10 mouse cellular contexts compared by ENCODE assay signal in genomic region chr1:118643138-118643979, GRCm38 (mm10). TPM values are rescaled to one million over a fixed set of nuclear protein-coding genes. Genes with fewer than 3 reads are reported as not detected.
DNase-seq lines count a peak whose midpoint lies in the region; ATAC-seq and TF ChIP-seq lines count a peak whose summit lies in the region.
"Had no signal": no experiment of that assay in that cellular context is flagged by ENCODE, and none has a peak within 500 bp of the region (broad histone marks: within the 10 kb centered on the region; RNA-seq: fewer than 3 reads in every experiment).

No protein-coding gene starts in this region.

- 0 out of 2 replicates have a peak, but pooled peaks cover 9% of the 10 kb centered on the region for H3K4me1 ChIP-seq in kidney, embryonic 16.5 days (ENCODE audit: insufficient read depth, low read length)
- no peaks in the 10 kb centered on the region for H3K4me1 ChIP-seq in hindbrain, postnatal 0 days (ENCODE audit: insufficient read depth, low read length)
- H3K4me1 ChIP-seq in hindbrain, embryonic 10.5 days (replicated peaks) = peaks cover 8% of the 10 kb centered on the region; the same call in 1 of the 2 replicates
- H3K4me1 ChIP-seq: hindbrain, embryonic 12.5 days had no signal

- no peak for ATAC-seq in kidney, embryonic 16.5 days (ENCODE audit: low FRiP score, low TSS enrichment)
- ATAC-seq in Patski = peak; percentile 35
- no peak for ATAC-seq in hindbrain, postnatal 0 days
- ATAC-seq: liver, postnatal 0 days had no signal

- no peaks in the 10 kb centered on the region for H3K27me3 ChIP-seq in kidney, embryonic 16.5 days (ENCODE audit: insufficient read depth, low read length)
- no peaks in the 10 kb centered on the region for H3K27me3 ChIP-seq in Patski
- H3K27me3 ChIP-seq in hindbrain, postnatal 0 days (ENCODE audit: insufficient read depth, low read length) = no peaks in the 10 kb centered on the region
- no peaks in the 10 kb centered on the region for H3K27me3 ChIP-seq in hindbrain, embryonic 10.5 days (ENCODE audit: insufficient read depth, poor library complexity, severe bottlenecking)
- H3K27me3 ChIP-seq: hindbrain, embryonic 12.5 days had no signal

- no peak for TF ChIP-seq CTCF in Patski (IDR thresholded peaks at IDR 0.05)
- TF ChIP-seq CTCF in hindbrain, postnatal 0 days (IDR thresholded peaks at IDR 0.05; ENCODE audit: low read depth) = no peak

- no peaks in the 10 kb centered on the region for H3K9me3 ChIP-seq in kidney, embryonic 16.5 days (ENCODE audit: low read length)
- H3K9me3 ChIP-seq in hindbrain, postnatal 0 days (ENCODE audit: low read length) = no peaks in the 10 kb centered on the region
- no peaks in the 10 kb centered on the region for H3K9me3 ChIP-seq in hindbrain, embryonic 10.5 days
- H3K9me3 ChIP-seq: hindbrain, embryonic 12.5 days had no signal

- H3K4me3 ChIP-seq in kidney, embryonic 16.5 days (ENCODE audit: low read length) = no peak overlapping the region
- H3K4me3 ChIP-seq in hindbrain, postnatal 0 days (ENCODE audit: low read length) = no peak overlapping the region
- H3K4me3 ChIP-seq in hindbrain, embryonic 10.5 days = no peak overlapping the region
- H3K4me3 ChIP-seq: hindbrain, embryonic 12.5 days had no signal

- no peak overlapping the region for H3K27ac ChIP-seq in kidney, embryonic 16.5 days (ENCODE audit: low read length)
- H3K27ac ChIP-seq in hindbrain, postnatal 0 days = no peak overlapping the region
- no peak overlapping the region for H3K27ac ChIP-seq in hindbrain, embryonic 10.5 days
- H3K27ac ChIP-seq: hindbrain, embryonic 12.5 days had no signal

- no peak overlapping the region for H3K4me2 ChIP-seq in kidney, embryonic 16.5 days (replicated peaks; ENCODE audit: low read depth, low read length)
- no peak overlapping the region for H3K4me2 ChIP-seq in hindbrain, postnatal 0 days (ENCODE audit: low read depth, low read length)
- H3K4me2 ChIP-seq: hindbrain, embryonic 12.5 days had no signal

- WGBS in kidney, embryonic 16.5 days = 54% methylated on average over 9 of the region's 9 CpGs
- WGBS in hindbrain, postnatal 0 days = 35% methylated on average over 9 of the region's 9 CpGs
- WGBS in hindbrain, embryonic 10.5 days = 60% methylated on average over 9 of the region's 9 CpGs

- H3K9ac ChIP-seq in kidney, embryonic 16.5 days (replicated peaks; ENCODE audit: low read length) = no peak overlapping the region
- H3K9ac ChIP-seq in hindbrain, postnatal 0 days (replicated peaks; ENCODE audit: low read length) = no peak overlapping the region
- H3K9ac ChIP-seq: hindbrain, embryonic 12.5 days; liver, postnatal 0 days had no signal

- POLR2A ChIA-PET in Patski (lab: Charles Lee) = interaction anchor here (0.5 kb wide), 1 partner anchor 510 kb away, joined by 4 read pairs; no protein-coding TSS in a partner anchor

- CTCF ChIA-PET in Patski (lab: Charles Lee) = no interaction called here

- DNase-seq in kidney, adult 11 months = peak; percentile 61
- DNase-seq in Patski (ENCODE audit: low read depth, low spot score) = no peak
- DNase-seq in gastrocnemius, postnatal 25 days = peak; percentile 61
- peak; percentile 44 for DNase-seq in lung, postnatal 10 days
- no peak for DNase-seq in hindbrain, postnatal 0 days (ENCODE audit: low spot score)
- DNase-seq in hindbrain, embryonic 10.5 days (ENCODE audit: low spot score) = no peak
- DNase-seq: liver, postnatal 0 days; thymus, postnatal 25 days had no signal

- H3K36me3 ChIP-seq in kidney, embryonic 16.5 days (ENCODE audit: insufficient read depth, low read length) = 0 out of 2 replicates have a peak, but pooled peaks cover 6% of the 10 kb centered on the region
- H3K36me3 ChIP-seq in hindbrain, postnatal 0 days (ENCODE audit: insufficient read depth, low read length) = no peaks in the 10 kb centered on the region
- H3K36me3 ChIP-seq in hindbrain, embryonic 10.5 days = no peaks in the 10 kb centered on the region
- H3K36me3 ChIP-seq: hindbrain, embryonic 12.5 days had no signal

- in situ Hi-C loops in Patski (cut with MboI; ENCODE audit: low pct_unique_long_range_greater_than_20kb) = no loop called here

RNA-seq across cellular contexts. Expression of gene Tfcp2l1, which starts 15.6 kb away (rescaled TPM):
- polyA plus RNA-seq in kidney, embryonic 16.5 days (2015; fragmentation: Nextera tagmentation; extraction: Ambion mirVana) = 32.2 and 34.8 TPM in 2 replicates
- polyA plus RNA-seq in Patski (2021) = 39.6 TPM
- 1 to 10 TPM in 1 of 2 experiments, under 1 TPM in 1; 0.48 to 1.8 TPM for total RNA-seq in gastrocnemius, postnatal 25 days (2021)
- total RNA-seq in hindbrain, postnatal 0 days (2014; rRNA removed) = 2.3 and 2.8 TPM in 2 replicates
- polyA plus RNA-seq in hindbrain, postnatal 0 days (2015; fragmentation: Nextera tagmentation; extraction: Ambion mirVana) = 0.68 and 0.90 TPM in 2 replicates
- polyA plus RNA-seq in hindbrain, embryonic 10.5 days (2016; fragmentation: Nextera tagmentation; extraction: Ambion mirVana) = 0.12 and 0.14 TPM in 2 replicates

Comparison
In these comparisons a context has a peak if more than half of its experiments do, and no peak if none do; other contexts are left out.
1. DNase-seq: peak in kidney, adult 11 months (single experiment), gastrocnemius, postnatal 25 days (single experiment) and lung, postnatal 10 days (single experiment); none in Patski (single experiment), hindbrain, postnatal 0 days (single experiment) and hindbrain, embryonic 10.5 days (single experiment).
2. RNA of gene Tfcp2l1, which starts 15.6 kb away (polyA plus RNA-seq): 39.6 TPM in Patski (single experiment) and 32.2 to 34.8 TPM in kidney, embryonic 16.5 days; 0.68 to 0.90 TPM in hindbrain, postnatal 0 days and 0.12 to 0.14 TPM in hindbrain, embryonic 10.5 days; every median in the first group is over 10 times any median in the second.